ENCODE assay signal across 15 mouse cellular contexts in genomic region chr6:144473437-144473836, GRCm38 (mm10).
"Had no signal": no experiment of that assay in that cellular context is flagged by ENCODE, and none has a peak within 500 bp of the region (broad histone marks: within the 10 kb centered on the region; RNA-seq: fewer than 3 reads in every experiment).

No protein-coding gene starts in this region.

- H3K9ac ChIP-seq: neural tube, embryonic 15.5 days; stomach, embryonic 15.5 days had no signal

- H3K4me2 ChIP-seq: neural tube, embryonic 15.5 days; stomach, embryonic 15.5 days had no signal

- H3K27ac ChIP-seq: neural tube, embryonic 15.5 days; stomach, embryonic 15.5 days; stomach, postnatal 0 days had no signal

- DNase-seq: retina, postnatal 1 day; right cerebral cortex, adult 18-20 months; right cerebral cortex, postnatal 14 days; right cerebral cortex, postnatal 25 days; right cerebral cortex, postnatal 4 days; spleen, adult 18-20 months; thymus, adult 18-20 months; thymus, adult 2 months; thymus, postnatal 14 days; thymus, postnatal 25 days; thymus, postnatal 36 days; thymus, postnatal 4 days had no signal

- H3K4me1 ChIP-seq: stomach, embryonic 15.5 days had no signal

- H3K4me3 ChIP-seq: neural tube, embryonic 15.5 days; stomach, embryonic 15.5 days had no signal

- H3K36me3 ChIP-seq: neural tube, embryonic 15.5 days; stomach, embryonic 15.5 days had no signal

- H3K27me3 ChIP-seq: neural tube, embryonic 15.5 days; stomach, embryonic 15.5 days had no signal

- H3K9me3 ChIP-seq: neural tube, embryonic 15.5 days; stomach, embryonic 15.5 days had no signal
